Mouse (Mus musculus) midbrain, postnatal 0 days (tissue): ENCODE results near the gene 1700001C02Rik. TPM values are rescaled to one million over a fixed set of nuclear protein-coding genes. Genes with fewer than 3 reads are reported as not detected.

Experiments
- ATAC-seq: fragments of 200-750 bp; cut with Nextera tagmentation; 2 replicates; pipeline ENCODE4 v1.8.0; 2017; ENCODE audit warnings: moderate number of reproducible peaks, mild to moderate bottlenecking, moderate TSS enrichment, moderate library complexity; ENCODE audit not compliant: low FRiP score
- DNase-seq: peaks from one replicate; pipeline ENCODE4 v3.0.0-alpha.2; 2015; ENCODE audit warnings: low spot score
- H3K27ac ChIP-seq: fragments of 300-500 bp; sonication (generic); 2 replicates; pipeline ENCODE4 v1.5.1; 2014; ENCODE audit warnings: low read depth, mild to moderate bottlenecking, low read length, mixed read lengths
- H3K27me3 ChIP-seq: fragments of 300-500 bp; sonication (generic); 2 replicates; pipeline ENCODE4 v1.6.1; 2014; ENCODE audit warnings: low read length, control low read depth, mixed read lengths; ENCODE audit not compliant: insufficient read depth
- H3K36me3 ChIP-seq: fragments of 300-500 bp; sonication (generic); 2 replicates; pipeline ENCODE4 v1.6.1; 2014; ENCODE audit warnings: low read length, control low read depth, mixed read lengths; ENCODE audit not compliant: insufficient read depth
- H3K4me1 ChIP-seq: fragments of 300-500 bp; sonication (generic); 2 replicates; pipeline ENCODE4 v1.6.1; 2014; ENCODE audit warnings: mild to moderate bottlenecking, control low read depth, antibody characterized with exemption, low read length, mixed read lengths; ENCODE audit not compliant: insufficient read depth
- H3K4me2 ChIP-seq: fragments of 300-500 bp; sonication (generic); 2 replicates; pipeline ENCODE4 v1.6.1; 2014; ENCODE audit warnings: low read depth, mild to moderate bottlenecking, low read length, mixed read lengths; ENCODE audit not compliant: poor library complexity, severe bottlenecking
- H3K4me3 ChIP-seq: fragments of 300-500 bp; sonication (generic); 2 replicates; pipeline ENCODE4 v1.5.1; 2014; ENCODE audit warnings: low read depth, mild to moderate bottlenecking, low read length, moderate library complexity
- H3K9ac ChIP-seq: fragments of 300-500 bp; sonication (generic); replicated peaks from 2 replicates; pipeline ENCODE4 v1.6.1; 2014; ENCODE audit warnings: mild to moderate bottlenecking, low read length, moderate library complexity, mixed read lengths; ENCODE audit not compliant: poor library complexity, severe bottlenecking
- H3K9me3 ChIP-seq: fragments of 300-500 bp; sonication (generic); 2 replicates; pipeline ENCODE4 v1.6.1; 2016; ENCODE audit warnings: low read length, control low read depth
- CTCF ChIP-seq: IDR thresholded peaks from 2 replicates; pipeline ENCODE4 v1.5.1; 2016; ENCODE audit warnings: antibody characterized with exemption, mild to moderate bottlenecking
- WGBS: fragments of 180-500 bp; shearing (Covaris S2); extraction: QIAGEN DNeasy Blood & Tissue Kit; methylation state at CpG from one replicate; pipeline ENCODE4 v1.1.7; 2014; 5-methylcytosine and 5-hydroxymethylcytosine counted together
- polyA plus RNA-seq: library from polyadenylated mRNA; unstranded; fragments of >200 nt; fragmentation: Nextera tagmentation; extraction: Ambion mirVana; gene quantifications from 2 replicates; pipeline ENCODE4 v1.2.1, GENCODE M21; 2015
- total RNA-seq: library from RNA; depleted of rRNA; stranded (reverse); fragments of >200 nt; gene quantifications from 2 replicates; pipeline ENCODE4 v1.2.3, GENCODE M21; 2014

1700001C02Rik gene
- total and polyA plus RNA-seq, 2 experiments from 2014 or later: 1.6 to 2.9 TPM

GRCm38 (mm10) chr5:30484591-30484990, 18.7 kb downstream of the 1700001C02Rik start:
- Histone ChIP-seq H3K27me3 (no peaks in the 10 kb centered on the region), H3K9ac (no peak overlapping the region), H3K4me1 (no peaks in the 10 kb centered on the region), H3K9me3 (no peaks in the 10 kb centered on the region), H3K27ac (no peak overlapping the region), H3K4me2 (no peak overlapping the region), H3K36me3 (no peaks in the 10 kb centered on the region), H3K4me3 (no peak overlapping the region)
- no peak for TF ChIP-seq CTCF
- WGBS: 80% methylated on average over 5 of the region's 5 CpGs
- DNase-seq (no peak), ATAC-seq (no peak)

GRCm38 (mm10) chr5:30485136-30485535, 19.3 kb downstream of the 1700001C02Rik start:
- no peak overlapping the region for H3K4me3 ChIP-seq
- H3K4me1 ChIP-seq: no peaks in the 10 kb centered on the region
- H3K4me2 ChIP-seq: no peak overlapping the region
- no peak overlapping the region for H3K27ac ChIP-seq
- H3K9me3 ChIP-seq: no peaks in the 10 kb centered on the region
- WGBS: 84% methylated on average over 6 of the region's 6 CpGs
- no peaks in the 10 kb centered on the region for H3K27me3 ChIP-seq
- no peak for TF ChIP-seq CTCF
- H3K36me3 ChIP-seq: no peaks in the 10 kb centered on the region
- H3K9ac ChIP-seq: no peak overlapping the region
- ATAC-seq (no peak), DNase-seq (peak; percentile 42)

GRCm38 (mm10) chr5:30490215-30490614, 24.4 kb downstream of the 1700001C02Rik start:
- no peak for TF ChIP-seq CTCF
- no peaks in the 10 kb centered on the region for H3K4me1 ChIP-seq
- DNase-seq (no peak), ATAC-seq (no peak)
- H3K9ac ChIP-seq: no peak overlapping the region
- H3K27me3 ChIP-seq: no peaks in the 10 kb centered on the region
- H3K36me3 ChIP-seq: no peaks in the 10 kb centered on the region
- no peak overlapping the region for H3K4me2 ChIP-seq
- H3K9me3 ChIP-seq: no peaks in the 10 kb centered on the region
- no peak overlapping the region for H3K4me3 ChIP-seq
- H3K27ac ChIP-seq: no peak overlapping the region

GRCm38 (mm10) chr5:30490845-30491244, 25.0 kb downstream of the 1700001C02Rik start:
- Histone ChIP-seq H3K36me3 (no peaks in the 10 kb centered on the region), H3K4me3 (no peak overlapping the region), H3K4me2 (no peak overlapping the region), H3K9me3 (no peaks in the 10 kb centered on the region), H3K27ac (no peak overlapping the region), H3K9ac (no peak overlapping the region), H3K27me3 (no peaks in the 10 kb centered on the region), H3K4me1 (no peaks in the 10 kb centered on the region)
- 73% methylated on average over 5 of the region's 5 CpGs for WGBS
- no peak for ATAC-seq
- no peak for TF ChIP-seq CTCF
- DNase-seq: no peak

GRCm38 (mm10) chr5:30493723-30494122, 27.9 kb downstream of the 1700001C02Rik start:
- H3K4me2 ChIP-seq: no peak overlapping the region
- DNase-seq (no peak), ATAC-seq (no peak)
- no peak overlapping the region for H3K4me3 ChIP-seq
- H3K9me3 ChIP-seq: no peaks in the 10 kb centered on the region
- TF ChIP-seq CTCF: no peak
- 70% methylated on average over 7 of the region's 7 CpGs for WGBS
- H3K36me3 ChIP-seq: no peaks in the 10 kb centered on the region
- no peaks in the 10 kb centered on the region for H3K4me1 ChIP-seq
- H3K9ac ChIP-seq: no peak overlapping the region
- H3K27me3 ChIP-seq: no peaks in the 10 kb centered on the region
- no peak overlapping the region for H3K27ac ChIP-seq

GRCm38 (mm10) chr5:30494606-30495005, 28.8 kb downstream of the 1700001C02Rik start:
- H3K4me3 ChIP-seq: no peak overlapping the region
- DNase-seq: no peak
- H3K36me3 ChIP-seq: no peaks in the 10 kb centered on the region
- no peak for ATAC-seq
- no peak overlapping the region for H3K9ac ChIP-seq
- no peak for TF ChIP-seq CTCF
- no peaks in the 10 kb centered on the region for H3K27me3 ChIP-seq
- no peak overlapping the region for H3K4me2 ChIP-seq
- no peaks in the 10 kb centered on the region for H3K9me3 ChIP-seq
- no peaks in the 10 kb centered on the region for H3K4me1 ChIP-seq
- H3K27ac ChIP-seq: no peak overlapping the region
- WGBS: 85% methylated on average over 7 of the region's 7 CpGs
